Mouse (Mus musculus): ENCODE data around the gene Ubtd2.

The Ubtd2 gene

DNA sequence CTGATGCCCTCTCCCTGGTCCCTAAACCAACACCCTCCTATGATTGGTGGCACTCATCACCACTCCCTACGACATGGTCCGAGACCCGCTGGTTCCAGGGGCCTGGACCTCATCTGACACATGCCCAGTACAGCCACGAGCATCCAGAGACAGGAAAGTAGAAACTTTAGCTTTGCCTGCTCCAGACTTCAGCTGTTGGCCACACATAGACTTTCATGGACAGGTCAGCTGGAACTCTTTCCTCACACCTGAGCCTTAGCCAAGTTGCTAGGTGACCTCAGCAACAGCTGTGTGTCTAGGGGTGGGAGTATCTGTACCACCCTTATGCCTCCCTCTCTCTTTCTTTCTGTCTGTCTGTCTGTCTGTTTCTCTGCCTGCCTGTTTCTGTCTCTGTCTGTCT is 93.1 kb downstream of the Ubtd2 start:
- no peak for DNase-seq

- no peak for DNase-seq
Measured at GRCm38 (mm10) chr11:32549236-32549635, 94.1 kb downstream of the Ubtd2 start.

DNA sequence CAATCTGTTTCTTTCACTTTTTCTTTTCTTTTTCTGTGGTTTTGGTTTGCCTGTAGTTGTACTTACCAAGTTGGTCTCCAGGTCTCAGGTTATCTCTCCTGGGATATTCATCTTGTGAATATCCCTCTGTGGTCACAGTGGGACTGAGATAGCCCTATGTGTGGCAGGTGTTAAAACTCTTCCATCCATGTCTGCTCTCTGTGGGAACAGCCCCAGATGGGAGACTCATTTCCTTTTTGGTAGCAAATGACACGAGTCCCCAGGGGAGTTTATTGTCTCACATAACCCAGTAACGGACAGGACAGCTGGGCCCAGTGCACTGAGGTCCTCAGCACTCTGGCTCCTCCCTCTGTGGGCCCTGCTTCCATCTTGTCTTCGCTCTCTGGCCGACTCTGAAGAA is 94.9 kb downstream of the Ubtd2 start:
- DNase-seq, result peak; percentile 63

- no peak for DNase-seq
Measured at GRCm38 (mm10) chr11:32551056-32551455, 95.9 kb downstream of the Ubtd2 start.

DNA sequence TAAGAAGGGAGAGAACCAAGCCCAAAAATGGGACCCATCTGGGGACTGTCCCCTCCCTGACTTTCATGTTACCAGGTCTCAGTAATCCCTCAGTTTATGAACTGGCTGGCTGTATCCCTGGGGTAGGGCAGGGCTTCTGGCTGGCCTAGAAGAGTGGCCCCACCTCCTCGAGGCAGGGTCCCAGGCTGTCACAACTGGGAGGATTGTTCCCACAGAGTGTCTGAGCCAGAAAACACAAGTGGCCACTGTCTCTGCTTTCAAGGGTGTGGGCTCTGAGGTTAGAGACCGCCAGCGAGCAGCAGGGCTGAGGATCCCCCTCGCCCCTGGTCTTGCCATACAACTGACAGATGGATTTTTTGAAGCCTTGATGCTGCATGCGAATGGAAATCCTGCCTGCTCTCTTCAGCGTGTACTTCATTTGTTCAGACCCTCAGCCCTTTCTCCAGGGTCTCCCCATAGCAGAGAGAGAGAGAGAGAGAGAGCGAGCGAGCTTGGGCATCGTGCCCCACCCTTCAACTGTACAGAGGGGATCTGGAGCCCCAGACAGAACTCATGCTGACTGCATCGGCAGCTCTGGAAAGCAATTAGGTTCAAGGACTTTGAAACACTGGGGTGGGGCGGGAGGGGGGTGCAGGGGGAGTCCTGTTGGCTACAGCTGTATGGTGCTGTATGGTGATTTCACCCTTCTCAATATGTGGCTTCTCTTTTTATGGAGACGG is 96.6 kb downstream of the Ubtd2 start:
- DNase-seq, result no peak

GRCm38 (mm10) chr11:32552401-32553090 is 97.4 kb downstream of the Ubtd2 start:
- no peak for DNase-seq

GRCm38 (mm10) chr11:32553311-32554140 is 98.4 kb downstream of the Ubtd2 start:
- DNase-seq, result no peak

DNA sequence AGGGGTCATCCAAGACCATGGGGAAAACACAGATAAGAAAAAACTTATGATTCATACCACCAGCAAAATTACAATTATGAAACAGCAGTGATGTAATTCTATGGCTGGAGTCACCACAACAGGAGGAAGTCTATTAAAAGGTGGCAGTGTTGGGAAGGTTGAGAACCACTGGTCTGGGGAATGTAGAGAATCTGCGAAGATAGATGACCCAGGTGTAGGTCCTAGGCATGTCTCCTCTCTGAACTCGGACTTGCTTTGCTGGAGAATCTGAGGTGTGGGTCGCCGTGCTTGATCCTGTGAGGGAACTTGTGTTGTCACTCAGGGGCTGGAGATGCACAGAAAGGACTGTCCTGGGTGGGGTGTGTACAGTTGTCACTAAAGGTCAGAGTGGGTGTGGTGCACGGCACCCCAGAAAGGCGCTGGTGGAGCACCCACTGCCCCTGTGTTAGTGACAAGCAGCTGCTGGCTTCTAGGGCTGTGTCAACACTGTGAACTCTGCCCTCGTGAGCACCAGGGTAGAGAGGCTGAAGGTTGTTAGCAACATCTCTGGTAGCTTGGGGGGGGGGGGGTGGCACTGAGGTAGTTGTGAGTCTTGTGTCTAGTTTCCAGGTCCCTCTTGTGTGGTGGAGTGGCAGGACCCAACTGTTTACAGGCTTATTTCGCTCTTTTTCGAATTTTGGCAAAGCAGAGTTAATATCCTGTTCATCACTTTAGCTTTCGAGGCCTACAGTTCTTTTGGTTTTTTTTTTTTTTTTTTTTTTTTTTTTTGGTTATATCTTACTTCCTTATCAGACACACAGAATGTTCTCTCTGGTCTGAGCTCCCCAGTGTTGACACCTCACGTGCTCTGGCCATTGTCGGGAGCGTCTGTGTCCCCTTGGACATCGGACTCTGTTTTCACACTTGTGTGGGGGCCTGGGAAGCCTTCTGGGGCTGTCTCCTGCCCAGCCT is 99.2 kb downstream of the Ubtd2 start:
- no peak for DNase-seq

DNA sequence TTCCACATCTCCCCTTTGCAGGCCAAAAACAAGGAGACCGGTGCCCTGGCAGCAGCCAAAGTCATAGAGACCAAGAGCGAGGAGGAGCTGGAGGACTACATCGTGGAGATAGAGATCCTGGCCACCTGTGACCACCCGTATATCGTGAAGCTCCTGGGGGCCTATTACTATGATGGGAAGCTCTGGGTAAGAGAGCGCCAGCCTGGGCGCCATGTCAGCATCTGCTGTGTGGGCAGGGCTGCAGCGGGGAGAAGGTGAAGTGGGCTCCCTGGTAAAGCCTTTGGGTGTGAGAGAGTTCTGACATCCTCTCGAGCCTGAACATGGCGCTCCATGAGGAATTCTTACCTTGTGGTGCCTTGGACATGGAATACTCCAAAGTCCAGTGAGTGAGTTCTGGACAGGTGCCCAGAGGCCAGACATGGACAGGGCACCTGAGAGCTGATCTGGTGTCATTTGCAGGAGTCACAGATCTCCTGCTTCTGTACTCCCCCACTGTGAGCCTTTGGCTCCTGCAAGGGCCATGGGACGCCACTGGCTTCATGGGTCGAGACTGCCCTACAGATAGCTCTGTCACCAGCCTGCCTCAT is 100.0 kb downstream of the Ubtd2 start:
- no peak for DNase-seq

DNA sequence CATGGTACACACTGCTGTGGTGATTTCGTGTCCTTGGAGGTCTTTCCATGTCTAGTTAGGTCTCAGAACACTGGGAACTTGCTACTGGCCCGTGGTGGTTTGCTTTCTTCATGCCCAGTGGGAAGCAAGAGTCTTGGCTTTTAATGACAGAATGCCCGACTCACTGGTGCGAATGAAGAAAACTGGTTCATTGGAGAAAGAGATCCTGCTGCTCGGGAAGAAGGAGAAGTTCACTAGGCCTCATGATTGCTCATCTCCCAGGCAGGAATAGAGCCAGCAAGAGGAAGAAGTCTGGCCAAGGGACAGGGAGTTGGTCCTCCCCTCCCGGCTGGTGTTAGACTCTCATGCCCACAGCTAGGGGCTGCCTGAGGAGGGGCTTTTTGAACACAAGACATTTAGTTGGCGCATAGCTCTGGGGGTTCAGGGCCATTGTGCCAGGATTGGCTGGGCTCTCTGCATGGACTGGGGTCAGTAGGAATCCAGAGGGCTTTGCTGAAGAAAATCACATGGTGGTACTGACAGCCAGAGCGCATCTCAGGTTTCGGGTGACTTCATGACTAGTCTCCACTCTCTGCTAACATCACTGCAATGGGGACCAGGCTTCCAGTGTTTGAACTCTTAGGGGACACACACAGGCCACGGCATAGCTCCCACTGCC is 101.3 kb downstream of the Ubtd2 start:
- DNase-seq, result no peak

DNA sequence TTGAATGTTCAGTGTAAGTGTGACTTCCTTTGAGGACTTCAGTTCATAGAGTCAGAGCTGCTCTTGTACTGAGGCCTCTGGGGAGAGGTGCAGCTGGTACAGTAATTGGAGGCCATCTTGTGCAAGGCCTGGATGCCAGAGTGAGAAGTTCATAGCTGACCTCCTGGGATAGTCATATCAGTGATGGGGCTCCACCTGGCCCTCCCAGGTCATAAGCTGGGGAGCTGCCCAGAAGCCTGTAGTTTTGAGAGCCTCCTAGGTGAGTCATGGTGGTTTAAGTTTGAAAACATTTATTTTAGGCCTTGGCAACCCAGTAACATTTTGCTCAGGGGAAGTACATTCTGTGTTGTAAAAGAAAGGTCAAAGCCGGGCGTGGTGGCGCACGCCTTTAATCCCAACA is 102.9 kb downstream of the Ubtd2 start:
- no peak for DNase-seq

DNA sequence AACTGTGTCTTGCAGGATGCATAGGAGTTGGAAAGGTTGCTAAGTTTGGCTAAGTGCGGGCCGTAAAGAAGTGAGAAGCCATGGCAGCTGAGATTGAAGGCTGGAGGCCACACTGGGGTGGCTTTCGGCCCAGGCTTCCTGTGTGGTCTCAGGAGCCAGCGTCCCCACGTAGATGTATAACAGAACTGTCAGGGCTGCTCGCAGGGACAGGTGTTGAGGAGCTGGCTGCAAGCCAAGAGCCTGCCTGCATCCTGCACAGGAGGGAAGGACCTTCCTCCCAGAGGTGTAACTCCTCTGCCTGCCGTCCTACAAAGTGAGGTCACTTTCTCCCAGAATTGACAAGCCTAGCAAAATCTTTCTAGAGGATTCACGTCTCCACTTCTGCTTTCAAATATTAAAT is 103.5 kb downstream of the Ubtd2 start:
- DNase-seq, result no peak

DNA sequence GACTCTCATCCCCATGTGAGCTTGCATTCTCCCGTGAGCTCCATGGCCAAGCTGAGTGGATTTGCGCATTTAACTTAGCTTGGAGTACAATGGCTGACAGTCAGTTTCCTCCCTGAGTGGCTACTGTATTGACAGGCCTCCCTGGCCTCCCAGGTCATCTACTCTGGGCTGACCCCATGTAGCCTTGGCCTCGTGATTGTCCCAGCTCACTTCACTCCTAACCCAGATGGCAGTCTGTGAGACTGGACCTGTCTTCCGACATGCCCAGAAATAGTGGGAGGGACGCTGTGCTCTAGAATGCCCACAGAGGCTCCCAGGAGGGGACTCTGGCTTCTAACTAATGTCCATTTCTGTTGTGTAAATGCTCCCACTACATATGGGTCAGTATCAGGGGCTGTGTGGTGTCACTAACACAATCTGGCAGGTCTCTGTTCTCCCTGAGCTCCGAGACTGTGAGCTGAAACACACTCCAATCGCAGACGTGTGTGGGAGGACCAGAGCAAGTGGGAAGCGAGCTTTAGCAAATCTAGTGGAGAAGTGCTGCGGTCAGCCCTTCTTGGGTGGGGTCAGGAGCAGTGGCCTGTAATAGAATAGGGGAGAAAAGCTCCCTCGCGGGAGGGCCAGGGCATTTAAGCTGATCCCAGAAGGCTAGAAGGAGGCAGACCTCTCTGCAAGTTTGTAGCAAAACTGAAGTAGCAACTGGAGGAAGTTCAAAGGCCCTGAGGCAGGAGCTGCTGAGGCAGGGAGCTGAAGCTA is 105.0 kb downstream of the Ubtd2 start:
- no peak for DNase-seq

DNA sequence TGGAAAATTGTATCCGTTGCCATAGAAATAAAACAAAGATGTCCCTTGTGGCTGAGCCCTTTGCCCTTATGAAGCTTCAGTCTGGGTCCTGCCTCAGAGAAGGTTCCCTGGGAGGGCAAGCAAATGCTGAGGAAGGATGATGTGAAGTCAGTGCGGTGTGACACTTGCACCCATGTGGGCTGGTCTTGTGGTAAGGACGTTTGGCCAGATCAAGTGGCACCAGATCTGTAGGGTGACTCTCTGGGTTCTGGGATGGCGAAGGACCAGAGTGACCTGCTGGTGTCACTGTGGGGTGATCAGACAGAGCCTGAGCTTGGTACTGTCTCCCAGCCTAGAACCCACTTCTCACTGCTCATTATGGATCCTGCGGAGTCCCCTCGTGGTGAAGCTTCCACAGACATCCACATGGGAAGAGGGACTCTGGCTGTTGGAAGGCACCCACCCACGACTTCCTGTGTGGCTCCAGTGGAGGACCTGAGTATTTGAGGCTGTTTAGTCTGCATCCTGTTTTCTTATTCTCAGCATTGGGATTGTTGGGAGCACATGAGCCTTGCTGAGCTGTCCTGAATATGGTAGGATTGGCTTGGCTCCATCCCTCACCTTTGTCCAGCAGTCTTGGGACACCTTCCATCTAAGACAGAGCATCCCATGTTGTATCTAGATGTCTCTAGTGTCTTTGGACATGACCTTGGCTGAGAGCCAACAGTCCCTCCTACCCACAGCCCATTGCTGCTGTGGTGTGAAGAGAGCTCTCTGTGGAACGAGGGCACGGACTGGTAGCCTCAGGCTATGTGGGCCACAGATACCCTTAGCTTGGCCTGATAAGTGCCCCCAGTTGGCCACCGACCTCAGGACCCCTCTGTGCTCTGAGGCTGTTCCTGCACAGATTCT is 106.5 kb downstream of the Ubtd2 start:
- DNase-seq, result no peak

DNA sequence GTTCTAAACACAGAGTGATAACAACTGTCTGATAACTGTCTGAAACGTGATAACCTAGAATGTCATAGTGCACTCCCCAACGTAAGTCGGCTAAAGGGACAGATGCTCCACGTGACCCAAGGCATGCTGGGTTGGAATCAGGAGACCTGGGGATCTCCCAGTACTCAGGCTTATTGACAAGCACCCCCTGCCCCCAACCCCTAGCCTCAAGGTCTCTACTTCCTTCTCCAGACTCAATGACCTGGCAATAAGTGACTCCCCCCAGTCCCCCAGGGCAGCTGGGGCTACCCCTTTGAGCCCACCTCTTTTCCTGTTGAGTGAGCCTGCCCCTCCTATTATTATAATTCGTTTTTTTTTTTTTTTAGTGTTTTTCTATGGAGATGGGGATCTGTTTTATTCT is 107.5 kb downstream of the Ubtd2 start:
- no peak for DNase-seq

DNA sequence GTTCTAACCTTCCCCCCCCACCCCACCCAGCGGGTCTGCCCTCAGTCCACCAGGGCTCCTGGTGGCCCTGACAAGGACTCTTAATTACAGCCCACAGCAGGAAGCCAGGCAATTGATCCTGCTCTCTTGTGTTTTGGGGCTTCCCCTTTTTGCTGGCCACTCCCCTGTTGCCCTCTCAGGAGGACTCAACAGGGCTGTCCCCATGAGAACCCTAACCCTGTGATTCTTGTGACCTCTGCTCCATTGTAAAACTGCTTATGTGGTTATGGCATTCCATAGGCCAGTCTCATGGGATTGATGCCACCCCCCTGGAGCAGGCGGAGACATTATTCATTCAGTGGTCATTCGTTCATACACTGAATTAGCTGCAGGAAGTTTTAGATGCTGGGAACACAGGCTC is 108.5 kb downstream of the Ubtd2 start:
- no peak for DNase-seq

DNA sequence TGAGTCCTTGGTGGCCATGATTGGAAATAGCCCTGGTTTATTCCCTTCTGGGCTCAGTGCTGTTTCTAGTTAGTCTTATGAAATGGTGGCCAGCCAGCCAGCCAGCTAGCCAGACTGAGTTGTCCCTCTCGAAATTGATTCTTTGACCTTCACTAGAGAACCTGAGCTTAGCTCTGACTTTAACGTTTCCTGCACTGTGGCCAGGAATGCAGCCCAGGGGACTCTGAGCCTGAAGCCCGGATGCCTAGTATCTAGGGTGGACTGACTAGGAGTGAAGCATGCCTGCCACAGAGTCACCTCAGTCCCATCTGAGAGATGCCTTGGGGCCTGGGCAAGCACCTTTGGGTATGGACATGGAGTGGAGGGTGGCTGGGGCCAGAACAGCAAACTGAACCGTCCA is 109.5 kb downstream of the Ubtd2 start:
- no peak for DNase-seq

DNA sequence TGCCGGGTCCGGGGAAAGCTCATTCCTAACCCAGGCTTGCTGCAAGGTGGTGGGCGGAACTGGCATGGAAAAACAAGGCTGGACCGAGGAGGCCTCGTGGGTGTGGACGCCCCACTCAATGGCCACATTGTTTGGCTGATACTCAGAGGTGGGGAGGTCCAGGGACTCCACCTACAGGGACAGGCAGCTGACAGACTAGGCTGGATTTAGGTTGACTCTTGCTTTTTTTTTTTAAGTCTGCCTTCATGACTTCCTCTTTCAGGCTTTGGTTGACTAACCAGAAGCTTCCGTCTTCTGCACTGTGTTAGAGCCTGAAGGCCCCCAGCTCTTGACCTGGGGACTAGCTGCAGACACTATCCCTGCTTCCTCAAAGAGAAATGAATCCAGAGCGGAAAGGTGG is 109.9 kb downstream of the Ubtd2 start:
- DNase-seq, result no peak

- DNase-seq, result no peak
Measured at GRCm38 (mm10) chr11:32566184-32566583, 111.0 kb downstream of the Ubtd2 start.

All from embryo, embryonic 11 days (tissue).